Mouse (Mus musculus): ENCODE measurements around the gene Rnase9. TPM values are rescaled to one million over a fixed set of nuclear protein-coding genes. Genes with fewer than 3 reads are reported as not detected.

Gene Rnase9
- polyA plus RNA-seq, 1 experiment from 2014 or later, result not detected

- ATAC-seq (ENCODE audit: insufficient number of reproducible peaks, low FRiP score, low TSS enrichment, low read depth), result no peak
- 82% methylated on average over 2 of the region's 2 CpGs for WGBS
- H3K27me3 ChIP-seq, result no peaks in the 10 kb centered on the region
Observed at GRCm38 (mm10) chr14:51081035-51081434, 39.4 kb upstream of the Rnase9 start.

GRCm38 (mm10) chr14:51079180-51079579 lies 37.5 kb upstream of the Rnase9 start:
- Histone ChIP-seq H3K4me1 (peaks cover 10% of the 10 kb centered on the region), H3K4me3 (replicated peaks) (no peak overlapping the region), H3K27ac (replicated peaks) (no peak overlapping the region), H3K4me2 (replicated peaks) (no peak overlapping the region), H3K9me3 (replicated peaks) (no peaks in the 10 kb centered on the region), H3K36me3 (no peaks in the 10 kb centered on the region), H3K27me3 (no peaks in the 10 kb centered on the region), H3K9ac (no peak overlapping the region)
- ATAC-seq (ENCODE audit: insufficient number of reproducible peaks, low FRiP score, low TSS enrichment, low read depth), result no peak
- 85% methylated on average over 1 of the region's 1 CpGs for WGBS

More at GRCm38 (mm10) chr14:51081035-51081434, 39.4 kb upstream of the Rnase9 start:
- H3K27ac ChIP-seq (replicated peaks), result no peak overlapping the region
- H3K9ac ChIP-seq, result no peak overlapping the region
- no peak overlapping the region for H3K4me2 ChIP-seq (replicated peaks)
- no peaks in the 10 kb centered on the region for H3K9me3 ChIP-seq (replicated peaks)
- H3K4me1 ChIP-seq, result peaks cover 13% of the 10 kb centered on the region
- H3K36me3 ChIP-seq, result no peaks in the 10 kb centered on the region
- no peak overlapping the region for H3K4me3 ChIP-seq (replicated peaks)

- H3K4me2 ChIP-seq (replicated peaks), result no peak within 1 kb of the TSS
- no peak within 1 kb of the TSS for H3K4me3 ChIP-seq (replicated peaks)
- no peak for ATAC-seq (ENCODE audit: insufficient number of reproducible peaks, low FRiP score, low TSS enrichment, low read depth)
- no peaks in the 10 kb centered on the region for H3K27me3 ChIP-seq
- H3K36me3 ChIP-seq, result no peaks in the 10 kb centered on the region
- H3K9me3 ChIP-seq (replicated peaks), result no peaks in the 10 kb centered on the region
- no peak within 1 kb of the TSS for H3K27ac ChIP-seq (replicated peaks)
- no peaks in the 10 kb centered on the region for H3K4me1 ChIP-seq
- WGBS, result 87% methylated on average over 3 of the region's 3 CpGs
- H3K9ac ChIP-seq, result no peak within 1 kb of the TSS
Observed at GRCm38 (mm10) chr14:51074335-51074734, 32.7 kb upstream of the Rnase9 start, which contains the start of gene Olfr750. Olfr750 (minus strand) TSS chr14:51074435.

- WGBS, result 90% methylated on average over 2 of the region's 2 CpGs
- H3K27ac ChIP-seq (replicated peaks), result no peak overlapping the region
Observed at GRCm38 (mm10) chr14:51069617-51070016, 27.9 kb upstream of the Rnase9 start.

DNA sequence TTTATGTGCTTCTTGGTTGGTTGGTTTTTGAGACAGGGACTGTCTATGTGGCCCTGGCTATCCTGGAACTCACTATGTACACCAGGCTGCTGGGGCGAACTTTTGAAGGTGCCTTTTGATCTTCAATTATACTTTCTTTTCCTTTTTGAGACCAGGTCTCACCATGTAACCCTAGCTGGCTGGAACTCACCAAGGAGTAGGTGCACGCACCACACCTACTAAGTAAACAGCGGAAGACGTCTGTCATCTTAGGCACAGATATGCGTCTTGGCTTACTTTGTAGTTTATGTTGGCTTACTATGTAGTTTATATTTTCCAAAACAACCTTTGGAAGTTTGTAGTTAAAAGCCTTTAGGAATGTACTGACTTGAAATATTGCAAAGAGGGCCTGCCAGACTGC lies 27.3 kb upstream of the Rnase9 start:
- no peaks in the 10 kb centered on the region for H3K27me3 ChIP-seq
- H3K4me1 ChIP-seq, result peaks cover 6% of the 10 kb centered on the region
- WGBS, result 77% methylated on average over 5 of the region's 5 CpGs
- no peaks in the 10 kb centered on the region for H3K36me3 ChIP-seq
- ATAC-seq (ENCODE audit: insufficient number of reproducible peaks, low FRiP score, low TSS enrichment, low read depth), result no peak
- H3K4me2 ChIP-seq (replicated peaks), result no peak overlapping the region
- H3K9ac ChIP-seq, result no peak overlapping the region
- no peak overlapping the region for H3K4me3 ChIP-seq (replicated peaks)
- no peak overlapping the region for H3K27ac ChIP-seq (replicated peaks)
- no peaks in the 10 kb centered on the region for H3K9me3 ChIP-seq (replicated peaks)

More at GRCm38 (mm10) chr14:51069617-51070016, 27.9 kb upstream of the Rnase9 start:
- Histone ChIP-seq H3K4me1 (peaks cover 6% of the 10 kb centered on the region), H3K9ac (no peak overlapping the region), H3K4me2 (replicated peaks) (no peak overlapping the region), H3K9me3 (replicated peaks) (no peaks in the 10 kb centered on the region), H3K27me3 (no peaks in the 10 kb centered on the region), H3K4me3 (replicated peaks) (no peak overlapping the region), H3K36me3 (no peaks in the 10 kb centered on the region)
- ATAC-seq (ENCODE audit: insufficient number of reproducible peaks, low FRiP score, low TSS enrichment, low read depth), result no peak

GRCm38 (mm10) chr14:51060761-51061160 lies 19.1 kb upstream of the Rnase9 start:
- 87% methylated on average over 5 of the region's 5 CpGs for WGBS
- H3K9ac ChIP-seq, result no peak overlapping the region
- H3K9me3 ChIP-seq (replicated peaks), result no peaks in the 10 kb centered on the region
- H3K27me3 ChIP-seq, result no peaks in the 10 kb centered on the region
- no peak for ATAC-seq (ENCODE audit: insufficient number of reproducible peaks, low FRiP score, low TSS enrichment, low read depth)
- no peaks in the 10 kb centered on the region for H3K36me3 ChIP-seq
- H3K4me3 ChIP-seq (replicated peaks), result no peak overlapping the region
- H3K27ac ChIP-seq (replicated peaks), result no peak overlapping the region
- no peak overlapping the region for H3K4me2 ChIP-seq (replicated peaks)
- 0 out of 2 replicates have a peak, but pooled peaks cover 4% of the 10 kb centered on the region for H3K4me1 ChIP-seq

DNA sequence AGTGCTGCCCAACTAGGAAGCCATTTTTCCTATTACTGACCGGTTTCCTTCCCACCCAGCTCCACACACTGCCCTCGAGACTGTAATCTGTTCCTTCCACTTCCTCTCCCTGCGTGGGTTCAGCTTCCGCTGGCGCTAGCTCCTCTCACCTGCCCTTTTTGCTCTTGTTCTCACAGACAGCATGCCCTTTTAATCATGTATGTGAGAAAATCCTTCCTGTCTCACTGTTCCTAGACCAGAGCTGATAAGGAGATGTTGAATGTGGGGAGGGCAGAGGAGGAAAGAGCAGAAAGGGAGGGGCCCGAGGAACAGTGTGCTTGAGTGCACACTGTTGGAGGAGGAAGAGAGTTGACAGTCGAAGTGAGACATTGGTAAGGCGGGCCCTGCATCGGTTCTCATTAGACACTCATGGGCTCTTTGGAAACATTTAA lies 15.7 kb upstream of the Rnase9 start, which contains the start of gene Rnase12:
Rnase12 (minus strand) TSS at position 261 of the 431 bp plus-strand sequence.
- Histone ChIP-seq H3K27me3 (no peaks in the 10 kb centered on the region), H3K9me3 (replicated peaks) (no peaks in the 10 kb centered on the region), H3K4me3 (replicated peaks) (no peak within 1 kb of the TSS), H3K4me1 (no peaks in the 10 kb centered on the region), H3K9ac (no peak within 1 kb of the TSS), H3K27ac (replicated peaks) (no peak within 1 kb of the TSS), H3K36me3 (no peaks in the 10 kb centered on the region), H3K4me2 (replicated peaks) (no peak within 1 kb of the TSS)
- ATAC-seq (ENCODE audit: insufficient number of reproducible peaks, low FRiP score, low TSS enrichment, low read depth), result no peak
- WGBS, result 56% methylated on average over 9 of the region's 9 CpGs

DNA sequence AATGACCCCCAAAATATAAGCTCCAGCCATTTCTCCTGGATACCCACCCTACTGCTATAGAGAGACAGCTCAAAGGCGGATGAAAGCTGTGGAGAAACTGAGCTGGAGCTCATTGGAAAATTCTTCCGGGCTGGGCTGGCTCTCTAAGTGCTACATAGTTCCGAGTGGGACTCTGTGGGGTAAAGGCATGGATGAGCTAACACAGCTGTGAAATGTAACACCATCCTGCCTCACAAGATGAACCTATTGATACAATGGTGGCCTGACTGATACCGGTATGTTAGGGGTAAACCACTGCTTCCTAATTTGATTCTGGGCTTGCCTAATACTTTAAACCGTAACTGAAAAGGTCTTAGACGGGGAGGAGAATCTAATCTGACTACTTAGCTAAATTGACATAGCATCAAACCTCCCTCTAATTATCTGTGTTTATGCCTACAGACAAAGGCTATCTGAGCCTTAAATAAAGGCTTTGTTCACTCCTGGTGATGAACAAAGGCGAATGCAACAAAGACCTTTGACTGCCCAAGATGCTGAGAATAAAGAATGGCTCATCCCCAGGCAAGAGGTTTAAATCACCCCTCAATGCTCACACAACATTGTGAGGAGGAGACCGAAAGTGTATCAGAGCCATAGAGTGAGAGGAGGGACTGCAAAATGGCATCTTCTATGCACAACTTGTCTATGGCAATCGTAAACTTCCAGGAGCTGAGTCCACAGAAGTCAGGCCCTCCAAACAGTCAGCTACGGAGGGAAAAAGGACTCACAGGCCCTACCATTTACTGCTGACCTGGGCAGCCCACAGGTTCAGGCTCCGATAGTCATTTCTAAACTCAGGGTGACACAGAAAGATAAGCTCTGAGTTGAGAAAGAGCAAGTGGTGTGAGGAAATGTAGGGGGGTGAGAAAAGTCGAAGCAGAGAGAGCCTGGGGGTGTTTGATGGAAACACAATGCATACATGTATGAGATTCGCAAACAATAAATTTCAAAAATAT lies 12.9 kb upstream of the Rnase9 start:
- Histone ChIP-seq H3K4me2 (replicated peaks) (no peak overlapping the region), H3K27ac (replicated peaks) (no peak overlapping the region), H3K4me1 (no peaks in the 10 kb centered on the region), H3K9ac (no peak overlapping the region), H3K4me3 (replicated peaks) (no peak overlapping the region), H3K9me3 (replicated peaks) (no peaks in the 10 kb centered on the region), H3K36me3 (no peaks in the 10 kb centered on the region), H3K27me3 (no peaks in the 10 kb centered on the region)
- ATAC-seq (ENCODE audit: insufficient number of reproducible peaks, low FRiP score, low TSS enrichment, low read depth), result no peak
- WGBS, result 47% methylated on average over 13 of the region's 13 CpGs

- H3K4me2 ChIP-seq (replicated peaks), result no peak overlapping the region
- no peak overlapping the region for H3K4me3 ChIP-seq (replicated peaks)
- no peak overlapping the region for H3K27ac ChIP-seq (replicated peaks)
- no peaks in the 10 kb centered on the region for H3K27me3 ChIP-seq
- no peak for ATAC-seq (ENCODE audit: insufficient number of reproducible peaks, low FRiP score, low TSS enrichment, low read depth)
- no peak overlapping the region for H3K9ac ChIP-seq
- H3K4me1 ChIP-seq, result no peaks in the 10 kb centered on the region
- 61% methylated on average over 5 of the region's 5 CpGs for WGBS
- H3K36me3 ChIP-seq, result no peaks in the 10 kb centered on the region
- no peaks in the 10 kb centered on the region for H3K9me3 ChIP-seq (replicated peaks)
Observed at GRCm38 (mm10) chr14:51053176-51053575, 11.5 kb upstream of the Rnase9 start.

GRCm38 (mm10) chr14:51051941-51052340 lies 10.3 kb upstream of the Rnase9 start:
- Histone ChIP-seq H3K4me3 (replicated peaks) (no peak overlapping the region), H3K9me3 (replicated peaks) (no peaks in the 10 kb centered on the region), H3K27ac (replicated peaks) (no peak overlapping the region), H3K4me2 (replicated peaks) (no peak overlapping the region), H3K9ac (no peak overlapping the region), H3K36me3 (no peaks in the 10 kb centered on the region), H3K27me3 (no peaks in the 10 kb centered on the region), H3K4me1 (no peaks in the 10 kb centered on the region)
- no peak for ATAC-seq (ENCODE audit: insufficient number of reproducible peaks, low FRiP score, low TSS enrichment, low read depth)
- WGBS, result 47% methylated on average over 5 of the region's 5 CpGs

DNA sequence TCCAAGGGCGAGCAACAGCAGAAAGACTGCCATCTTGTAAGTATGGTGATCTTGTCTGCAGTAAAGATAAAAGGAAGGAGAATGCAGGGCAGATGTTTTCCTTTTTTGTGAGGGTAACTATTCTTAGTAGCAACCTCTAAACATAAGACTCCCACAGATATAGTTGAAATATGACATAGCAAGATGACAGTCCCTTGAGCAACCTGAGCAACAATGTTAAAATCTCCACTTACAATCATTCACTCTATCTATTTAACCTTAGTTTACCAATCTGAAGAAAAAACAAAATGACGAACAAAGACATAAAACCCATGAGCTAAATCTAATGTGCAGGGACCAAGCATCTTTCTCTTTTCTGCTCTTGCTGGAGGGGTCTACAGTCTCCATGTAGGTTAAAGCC lies 8.4 kb upstream of the Rnase9 start, which contains the start of gene Rnase11:
Rnase11 (minus strand) TSS at position 101 of the 400 bp plus-strand sequence.
- no peak within 1 kb of the TSS for H3K9ac ChIP-seq
- 79% methylated on average over 2 of the region's 2 CpGs for WGBS
- no peaks in the 10 kb centered on the region for H3K4me1 ChIP-seq
- H3K9me3 ChIP-seq (replicated peaks), result no peaks in the 10 kb centered on the region
- H3K4me3 ChIP-seq (replicated peaks), result no peak within 1 kb of the TSS
- H3K4me2 ChIP-seq (replicated peaks), result no peak within 1 kb of the TSS
- no peak for ATAC-seq (ENCODE audit: insufficient number of reproducible peaks, low FRiP score, low TSS enrichment, low read depth)
- H3K27me3 ChIP-seq, result no peaks in the 10 kb centered on the region
- H3K27ac ChIP-seq (replicated peaks), result no peak within 1 kb of the TSS
- H3K36me3 ChIP-seq, result no peaks in the 10 kb centered on the region
